Mouse (Mus musculus) MEL (cell line): ENCODE measurements around the gene Tmed9. TPM values are rescaled to one million over a fixed set of nuclear protein-coding genes. Genes with fewer than 3 reads are reported as not detected.

Source experiments
- DNase-seq: peaks from one replicate; pipeline ENCODE4 v3.0.0; 2011; ENCODE audit warnings: low read depth, low spot score
- H3K27ac ChIP-seq: 2 replicates; pipeline ENCODE4 v1.5.1; 2012; ENCODE audit warnings: low read depth, mild to moderate bottlenecking, control low read depth, low read length, moderate library complexity; ENCODE audit not compliant: control insufficient read depth
- H3K27me3 ChIP-seq, 2 experiments: fragments of 150-350 bp in 1 of 2; sonication (generic) in 1 of 2; 2 replicates each; pipeline ENCODE4 v1.6.1; 2012; ENCODE audit warnings: low read length in 2 of 2, mild to moderate bottlenecking in 2 of 2, improper control_type of control experiment in 1 of 2, moderate library complexity in 1 of 2; ENCODE audit not compliant: insufficient read depth in 2 of 2, control insufficient read depth in 1 of 2
- H3K36me3 ChIP-seq, 2 experiments: 2 replicates each; pipeline ENCODE4 v1.6.1; 2012 to 2014; ENCODE audit warnings: low read length in 2 of 2, improper control_type of control experiment in 1 of 2, inconsistent platforms in 1 of 2, mild to moderate bottlenecking in 1 of 2; ENCODE audit not compliant: insufficient read depth in 2 of 2, control insufficient read depth in 1 of 2
- H3K4me1 ChIP-seq, 2 experiments: fragments of 150-350 bp in 1 of 2; sonication (generic) in 1 of 2; 2 replicates each; pipeline ENCODE4 v1.6.1; 2012; ENCODE audit warnings: low read length in 2 of 2, improper control_type of control experiment in 1 of 2, mild to moderate bottlenecking in 1 of 2; ENCODE audit not compliant: insufficient read depth in 2 of 2, control insufficient read depth in 1 of 2
- H3K4me3 ChIP-seq, 2 experiments: fragments of 150-350 bp in 1 of 2; sonication (generic) in 1 of 2; 2 replicates each; pipeline ENCODE4 v1.5.1; 2012; ENCODE audit warnings: low read depth in 2 of 2, low read length in 2 of 2, mild to moderate bottlenecking in 2 of 2, moderate library complexity in 2 of 2, control low read depth in 1 of 2, improper control_type of control experiment in 1 of 2; ENCODE audit not compliant: control insufficient read depth in 1 of 2, insufficient read depth in 1 of 2
- H3K79me2 ChIP-seq: 2 replicates; pipeline ENCODE4 v1.6.1; 2012; ENCODE audit warnings: mild to moderate bottlenecking, low read length, moderate library complexity; ENCODE audit not compliant: control insufficient read depth, poor library complexity, insufficient read depth
- H3K9ac ChIP-seq: 2 replicates; pipeline ENCODE4 v1.6.1; 2012; ENCODE audit warnings: low read depth, mild to moderate bottlenecking, control low read depth, low read length, moderate library complexity; ENCODE audit not compliant: control insufficient read depth, poor library complexity, severe bottlenecking
- H3K9me3 ChIP-seq: fragments of 150-350 bp; sonication (generic); replicated peaks from 2 replicates; pipeline ENCODE4 v1.6.1; 2012; ENCODE audit warnings: mild to moderate bottlenecking, low read length, improper control_type of control experiment, moderate library complexity; ENCODE audit not compliant: insufficient read depth
- CHD1 ChIP-seq: IDR thresholded peaks from 2 replicates; pipeline ENCODE4 v1.6.1; 2012; ENCODE audit warnings: low read depth, mild to moderate bottlenecking, inconsistent platforms, low read length, improper control_type of control experiment
- CHD2 ChIP-seq: IDR thresholded peaks from 2 replicates; pipeline ENCODE4 v1.6.1; 2011; ENCODE audit warnings: low read length, improper control_type of control experiment
- ELF1 ChIP-seq: IDR thresholded peaks from 2 replicates; pipeline ENCODE4 v1.6.1; 2014; ENCODE audit warnings: low read depth, mild to moderate bottlenecking, inconsistent platforms, low read length, improper control_type of control experiment, moderate library complexity
- GATA1 ChIP-seq: IDR thresholded peaks from 2 replicates; pipeline ENCODE4 v1.6.1; 2011; ENCODE audit warnings: low read depth, low read length, improper control_type of control experiment
- HCFC1 ChIP-seq: IDR thresholded peaks from 2 replicates; pipeline ENCODE4 v1.6.1; 2012; ENCODE audit warnings: low read depth, mild to moderate bottlenecking, inconsistent platforms, low read length, improper control_type of control experiment, moderate library complexity
- JUND ChIP-seq: IDR thresholded peaks from 2 replicates; pipeline ENCODE4 v1.6.1; 2011; ENCODE audit warnings: low read depth, mild to moderate bottlenecking, improper control_type of control experiment, low read length
- MAX ChIP-seq: IDR thresholded peaks from 2 replicates; pipeline ENCODE4 v1.6.1; 2011; ENCODE audit warnings: low read length, improper control_type of control experiment
- MAZ ChIP-seq: IDR thresholded peaks from 2 replicates; pipeline ENCODE4 v1.6.1; 2012; ENCODE audit warnings: low read depth, mild to moderate bottlenecking, inconsistent platforms, low read length, improper control_type of control experiment
- MXI1 ChIP-seq: IDR thresholded peaks from 2 replicates; pipeline ENCODE4 v1.6.1; 2011; ENCODE audit warnings: mild to moderate bottlenecking, low read depth, low read length, improper control_type of control experiment
- NELFE ChIP-seq: IDR thresholded peaks from 2 replicates; pipeline ENCODE4 v1.6.1; 2011; ENCODE audit warnings: low read depth, low read length, improper control_type of control experiment
- NRF1 ChIP-seq: IDR thresholded peaks from 2 replicates; pipeline ENCODE4 v1.6.1; 2014; ENCODE audit warnings: low read depth, mild to moderate bottlenecking, inconsistent platforms, low read length, improper control_type of control experiment, moderate library complexity; ENCODE audit not compliant: poor library complexity, insufficient read depth, severe bottlenecking
- POLR2AphosphoS5 ChIP-seq: IDR thresholded peaks from 2 replicates; pipeline ENCODE4 v1.6.1; 2012; ENCODE audit warnings: low read depth, borderline replicate concordance, mild to moderate bottlenecking, inconsistent platforms, low read length, moderate library complexity, mixed read lengths
- SMC3 ChIP-seq: IDR thresholded peaks from 2 replicates; pipeline ENCODE4 v1.6.1; 2011; ENCODE audit warnings: low read depth, low read length, improper control_type of control experiment
- TAL1 ChIP-seq: IDR thresholded peaks from 2 replicates; pipeline ENCODE4 v1.6.1; 2012; ENCODE audit warnings: mild to moderate bottlenecking, inconsistent platforms, low read length, moderate library complexity, mixed read lengths
- TBP ChIP-seq: IDR thresholded peaks from 2 replicates; pipeline ENCODE4 v1.8.0; 2011; ENCODE audit warnings: low read depth, low read length, improper control_type of control experiment
- TCF12 ChIP-seq: IDR thresholded peaks from 2 replicates; pipeline ENCODE4 v1.6.1; 2014; ENCODE audit warnings: low read depth, mild to moderate bottlenecking, inconsistent platforms, low read length, improper control_type of control experiment, moderate library complexity
- ZKSCAN1 ChIP-seq: IDR thresholded peaks from 2 replicates; pipeline ENCODE4 v1.6.1; 2012; ENCODE audit warnings: low read depth, mild to moderate bottlenecking, inconsistent platforms, low read length, improper control_type of control experiment, moderate library complexity
- ZMIZ1 ChIP-seq: IDR thresholded peaks from 2 replicates; pipeline ENCODE4 v1.6.1; 2012; ENCODE audit warnings: low read depth, mild to moderate bottlenecking, inconsistent platforms, low read length, improper control_type of control experiment, moderate library complexity
- ZNF384 ChIP-seq: IDR thresholded peaks from 2 replicates; pipeline ENCODE4 v1.6.1; 2012; ENCODE audit warnings: low read depth, mild to moderate bottlenecking, inconsistent platforms, low read length, improper control_type of control experiment
- polyA plus RNA-seq, 2 experiments: library from polyadenylated mRNA; stranded (reverse) in 1 of 2; unstranded in 1 of 2; fragments of >175 nt in 1 of 2; fragments of >200 nt in 1 of 2; gene quantifications; 2 replicates each; pipeline versions ENCODE4 v1.2.1 to v1.2.4; 2012; ENCODE audit warnings: low replicate concordance in 2 of 2, low read depth in 1 of 2; ENCODE audit not compliant: insufficient read length in 2 of 2, insufficient read depth in 1 of 2, missing spikeins in 1 of 2
- total RNA-seq: library from RNA; depleted of rRNA; stranded (reverse); fragments of 300-350 nt; gene quantifications from 2 replicates; pipeline ENCODE4 v1.2.3, GENCODE M21; 2012

The Tmed9 gene
- total and polyA plus RNA-seq, 3 experiments = 218 to 222 TPM; not detected in 1

DNA sequence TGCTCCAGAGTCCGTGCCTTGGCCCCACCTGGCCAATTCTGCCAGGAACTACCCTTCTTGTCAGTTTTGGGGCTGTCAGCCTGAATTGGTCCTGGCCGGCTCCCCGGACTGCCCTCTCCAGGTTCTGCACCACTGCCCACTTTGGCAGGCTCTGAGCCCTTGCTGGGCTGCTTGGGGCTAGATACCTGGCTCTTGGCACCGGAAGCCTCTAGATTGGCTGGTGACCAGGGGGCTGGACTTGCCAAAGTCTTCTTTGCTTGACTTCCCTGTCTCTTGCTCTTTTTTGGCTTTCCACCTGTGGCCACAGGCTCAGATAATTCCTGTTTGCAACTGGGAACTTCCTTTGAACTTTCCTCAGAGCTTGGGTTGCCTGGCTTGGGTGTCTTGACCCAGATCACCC is 30.6 kb upstream of the Tmed9 start:
- no peak overlapping the region for H3K9ac ChIP-seq
- no peaks in the 10 kb centered on the region for H3K9me3 ChIP-seq
- no peaks in the 10 kb centered on the region for H3K4me1 ChIP-seq
- H3K27ac ChIP-seq = no peak overlapping the region
- H3K27me3 ChIP-seq = no peaks in the 10 kb centered on the region
- no peak for DNase-seq
- no peak overlapping the region for H3K4me3 ChIP-seq
- H3K36me3 ChIP-seq = peaks cover 0 to 2% of the 10 kb centered on the region in 2 experiments; a peak in 1 of 4 replicates
- TF ChIP-seq MAX = no peak
- no peak for TF ChIP-seq MAZ
- TF ChIP-seq JUND = no peak
- no peak for TF ChIP-seq TBP
- TF ChIP-seq HCFC1 = no peak
- no peak for TF ChIP-seq POLR2AphosphoS5
- no peak for TF ChIP-seq CHD2
- TF ChIP-seq ZKSCAN1 = no peak
- no peak for TF ChIP-seq SMC3
- H3K79me2 ChIP-seq = no peaks in the 10 kb centered on the region

DNA sequence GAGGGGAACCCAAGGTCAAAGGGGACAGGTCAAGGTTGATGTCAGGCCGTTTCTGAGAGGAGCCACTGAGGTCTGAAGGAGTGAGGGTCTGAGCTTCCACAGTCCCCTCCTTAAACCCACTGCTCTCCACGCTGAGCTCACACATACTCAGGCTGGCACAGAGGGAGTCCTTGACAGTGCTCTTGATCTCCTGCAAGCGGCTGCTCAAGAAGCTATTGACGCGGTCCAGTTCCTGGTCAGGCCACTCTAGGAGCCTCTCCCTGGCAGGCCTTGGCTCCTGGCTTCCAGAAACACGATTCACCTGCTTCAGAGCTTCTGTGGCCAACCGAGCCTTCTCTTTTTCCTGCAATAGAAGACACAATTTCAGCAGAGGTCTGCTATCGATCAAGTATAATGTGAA is 30.1 kb upstream of the Tmed9 start:
- Histone ChIP-seq H3K4me1 (no peaks in the 10 kb centered on the region), H3K9ac (no peak overlapping the region), H3K79me2 (no peaks in the 10 kb centered on the region), H3K4me3 (no peak overlapping the region), H3K27me3 (no peaks in the 10 kb centered on the region), H3K9me3 (no peaks in the 10 kb centered on the region), H3K36me3 (peaks cover 0 to 2% of the 10 kb centered on the region in 2 experiments; a peak in 1 of 4 replicates), H3K27ac (no peak overlapping the region)
- TF ChIP-seq TAL1 = no peak
- no peak for TF ChIP-seq NRF1
- TF ChIP-seq CHD2 = no peak
- TF ChIP-seq ELF1 = no peak
- no peak for TF ChIP-seq TCF12
- no peak for TF ChIP-seq CHD1
- no peak for TF ChIP-seq MAZ
- TF ChIP-seq MXI1 = no peak
- TF ChIP-seq GATA1 = no peak
- no peak for TF ChIP-seq ZMIZ1
- TF ChIP-seq NELFE = no peak
- TF ChIP-seq MAX = no peak
- TF ChIP-seq TBP = no peak
- TF ChIP-seq HCFC1 = no peak
- no peak for TF ChIP-seq SMC3
- TF ChIP-seq ZNF384 = no peak
- no peak for DNase-seq
